Mouse (Mus musculus): ENCODE measurements around the gene Hand2. TPM values are rescaled to one million over a fixed set of nuclear protein-coding genes. Genes with fewer than 3 reads are reported as not detected.

The Hand2 gene
- total and polyA plus RNA-seq, 3 experiments, result not detected

DNA sequence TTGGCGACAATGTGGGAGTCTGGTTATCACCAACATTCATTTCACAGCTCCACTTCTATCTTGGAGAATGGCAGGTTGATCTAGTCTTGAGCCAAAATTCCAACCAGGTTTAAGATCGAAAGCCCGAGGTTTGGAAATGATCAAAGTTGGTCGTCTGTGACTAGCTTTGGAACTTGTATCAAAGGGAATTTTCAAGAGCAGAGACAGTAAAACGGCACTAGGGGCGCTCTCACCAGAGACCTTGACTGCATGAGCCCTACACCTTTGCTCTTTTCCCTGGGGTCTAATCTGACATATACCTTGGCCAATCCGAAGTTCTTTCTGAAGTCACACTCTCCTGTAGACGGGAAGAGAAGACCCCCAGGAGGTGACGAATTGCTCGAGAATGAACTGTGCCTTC lies 6.6 kb upstream of the Hand2 start:
- Histone ChIP-seq H3K27ac (ENCODE audit: control insufficient read depth, low read depth, low read length) (no peak overlapping the region), H3K9me3 (replicated peaks; ENCODE audit: insufficient read depth, low read length) (no peaks in the 10 kb centered on the region), H3K4me3 (ENCODE audit: control insufficient read depth in 1 of 2, insufficient read depth in 1 of 2, low read depth in 2 of 2, low read length in 2 of 2) (no peak overlapping the region), H3K79me2 (ENCODE audit: control insufficient read depth, insufficient read depth, low read length, poor library complexity) (no peaks in the 10 kb centered on the region), H3K9ac (ENCODE audit: control insufficient read depth, low read depth, low read length, poor library complexity, severe bottlenecking) (no peak overlapping the region), H3K27me3 (ENCODE audit: control insufficient read depth in 1 of 2, insufficient read depth in 2 of 2, low read length in 2 of 2) (no peaks in the 10 kb centered on the region), H3K4me1 (ENCODE audit: control insufficient read depth in 1 of 2, insufficient read depth in 2 of 2, low read length in 2 of 2) (no peaks in the 10 kb centered on the region), H3K36me3 (ENCODE audit: control insufficient read depth in 1 of 2, insufficient read depth in 2 of 2, low read length in 2 of 2) (no peaks in the 10 kb centered on the region)
- no peak for TF ChIP-seq UBTF (IDR thresholded peaks at IDR 0.05; ENCODE audit: borderline replicate concordance, insufficient read depth, low read depth, low read length)
- TF ChIP-seq MEF2A (IDR thresholded peaks at IDR 0.05; ENCODE audit: extremely low read depth, insufficient replicate concordance, low read depth, low read length, poor library complexity, severe bottlenecking), result no peak
- TF ChIP-seq USF1 (IDR thresholded peaks at IDR 0.05; ENCODE audit: low read depth, low read length), result no peak
- no peak for TF ChIP-seq TBP (IDR thresholded peaks at IDR 0.05; ENCODE audit: low read depth, low read length)
- DNase-seq (ENCODE audit: low read depth, low spot score), result no peak

DNA sequence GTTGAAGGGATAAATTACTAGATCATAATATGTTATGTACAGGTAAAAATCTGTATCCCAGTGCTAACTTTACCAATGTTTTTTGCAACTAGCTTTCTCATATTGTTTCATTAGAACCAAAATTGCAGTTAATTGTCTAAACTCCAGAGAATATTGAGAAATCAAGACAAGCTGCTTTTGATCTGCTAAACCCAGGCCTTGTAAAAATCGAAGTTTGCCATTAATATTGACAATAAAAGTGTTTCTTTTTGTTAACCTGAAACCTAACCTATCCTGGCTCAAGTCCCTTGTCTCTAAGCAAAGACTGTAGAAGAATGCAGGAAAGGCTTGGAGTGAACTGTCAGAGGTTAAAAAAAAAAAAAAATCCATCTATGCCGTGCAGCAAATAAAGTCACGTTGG lies 5.3 kb upstream of the Hand2 start:
- no peak for TF ChIP-seq CTCF (IDR thresholded peaks at IDR 0.05 in 2 of 3, conservative IDR thresholded peaks at IDR 0.05 in 1 of 3; ENCODE audit: control insufficient read depth in 1 of 3, insufficient read depth in 1 of 3, low read depth in 2 of 3, low read length in 3 of 3, poor library complexity in 1 of 3, severe bottlenecking in 1 of 3)
- no peak for TF ChIP-seq MAFK (IDR thresholded peaks at IDR 0.05; ENCODE audit: borderline replicate concordance, low read depth, low read length)
- Histone ChIP-seq H3K27me3 (ENCODE audit: control insufficient read depth in 1 of 2, insufficient read depth in 2 of 2, low read length in 2 of 2) (no peaks in the 10 kb centered on the region), H3K4me3 (ENCODE audit: control insufficient read depth in 1 of 2, insufficient read depth in 1 of 2, low read depth in 2 of 2, low read length in 2 of 2) (no peak overlapping the region), H3K9ac (ENCODE audit: control insufficient read depth, low read depth, low read length, poor library complexity, severe bottlenecking) (no peak overlapping the region), H3K27ac (ENCODE audit: control insufficient read depth, low read depth, low read length) (no peak overlapping the region), H3K36me3 (ENCODE audit: control insufficient read depth in 1 of 2, insufficient read depth in 2 of 2, low read length in 2 of 2) (no peaks in the 10 kb centered on the region), H3K79me2 (ENCODE audit: control insufficient read depth, insufficient read depth, low read length, poor library complexity) (no peaks in the 10 kb centered on the region), H3K9me3 (replicated peaks; ENCODE audit: insufficient read depth, low read length) (no peaks in the 10 kb centered on the region), H3K4me1 (ENCODE audit: control insufficient read depth in 1 of 2, insufficient read depth in 2 of 2, low read length in 2 of 2) (no peaks in the 10 kb centered on the region)
- DNase-seq (ENCODE audit: low read depth, low spot score), result no peak

DNA sequence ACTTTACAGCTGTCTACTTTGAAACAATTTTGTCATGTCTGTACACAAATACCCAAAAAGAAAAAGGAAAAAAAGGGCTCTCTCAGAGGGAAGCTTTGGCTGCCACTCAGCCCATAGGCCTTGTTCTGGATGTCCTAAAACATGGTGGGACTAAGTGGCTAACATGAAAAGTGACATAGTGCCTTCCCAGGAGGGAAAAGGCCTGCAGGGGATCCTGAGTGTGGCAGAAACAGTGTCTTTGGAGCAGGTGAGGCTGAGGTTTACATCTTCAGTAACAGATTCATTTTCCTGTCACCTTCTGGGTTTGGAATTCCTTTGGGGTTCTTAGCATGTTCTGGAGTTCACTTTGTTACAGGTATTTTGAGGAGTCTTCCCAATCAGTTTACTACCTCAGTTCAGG lies 3.7 kb upstream of the Hand2 start:
- no peak overlapping the region for H3K27ac ChIP-seq (ENCODE audit: control insufficient read depth, low read depth, low read length)
- no peak overlapping the region for H3K4me3 ChIP-seq (ENCODE audit: control insufficient read depth in 1 of 2, insufficient read depth in 1 of 2, low read depth in 2 of 2, low read length in 2 of 2)
- no peaks in the 10 kb centered on the region for H3K4me1 ChIP-seq (ENCODE audit: control insufficient read depth in 1 of 2, insufficient read depth in 2 of 2, low read length in 2 of 2)
- H3K27me3 ChIP-seq (ENCODE audit: control insufficient read depth in 1 of 2, insufficient read depth in 2 of 2, low read length in 2 of 2), result no peaks in the 10 kb centered on the region
- H3K79me2 ChIP-seq (ENCODE audit: control insufficient read depth, insufficient read depth, low read length, poor library complexity), result no peaks in the 10 kb centered on the region
- no peak for DNase-seq (ENCODE audit: low read depth, low spot score)
- H3K9ac ChIP-seq (ENCODE audit: control insufficient read depth, low read depth, low read length, poor library complexity, severe bottlenecking), result no peak overlapping the region
- H3K9me3 ChIP-seq (replicated peaks; ENCODE audit: insufficient read depth, low read length), result no peaks in the 10 kb centered on the region
- TF ChIP-seq MAFK (IDR thresholded peaks at IDR 0.05; ENCODE audit: borderline replicate concordance, low read depth, low read length) (no peak), ETS1 (IDR thresholded peaks at IDR 0.05; ENCODE audit: low read depth, low read length) (no peak), ELF1 (IDR thresholded peaks at IDR 0.05; ENCODE audit: low read depth, low read length) (no peak), USF2 (IDR thresholded peaks at IDR 0.05; ENCODE audit: borderline replicate concordance in 1 of 2, insufficient read depth in 1 of 2, low read depth in 1 of 2, low read length in 2 of 2) (no peak), POLR2AphosphoS5 (IDR thresholded peaks at IDR 0.05; ENCODE audit: borderline replicate concordance, low read depth, low read length) (no peak), MYB (IDR thresholded peaks at IDR 0.05; ENCODE audit: low read depth, low read length) (no peak), NELFE (IDR thresholded peaks at IDR 0.05; ENCODE audit: low read depth, low read length) (no peak), SMC3 (IDR thresholded peaks at IDR 0.05; ENCODE audit: low read depth, low read length) (no peak), E2F4 (IDR thresholded peaks at IDR 0.05; ENCODE audit: borderline replicate concordance, low read depth, low read length) (no peak), CHD2 (IDR thresholded peaks at IDR 0.05; ENCODE audit: low read length) (no peak), EP300 (IDR thresholded peaks at IDR 0.05; ENCODE audit: low read depth in 1 of 2, low read length in 2 of 2) (no peak), HCFC1 (IDR thresholded peaks at IDR 0.05; ENCODE audit: low read depth, low read length) (no peak), BHLHE40 (IDR thresholded peaks at IDR 0.05; ENCODE audit: borderline replicate concordance, low read depth, low read length) (no peak), USF1 (IDR thresholded peaks at IDR 0.05; ENCODE audit: low read depth, low read length) (no peak)
- no peaks in the 10 kb centered on the region for H3K36me3 ChIP-seq (ENCODE audit: control insufficient read depth in 1 of 2, insufficient read depth in 2 of 2, low read length in 2 of 2)
